Mouse (Mus musculus) hindbrain, embryonic 15.5 days (tissue): ENCODE measurements at regions not wholly inside any gene's neighbourhood (a gene's known extent, or its start where the extent isn't known, plus 50 kb on each side); places are given as distances from the start of the nearest gene placed in this dataset.

ENCODE experiments used
- ATAC-seq: fragments of 200-750 bp; cut with Nextera tagmentation; 2 replicates; pipeline ENCODE4 v1.8.0; 2017; ENCODE audit warnings: low read depth, moderate number of reproducible peaks, moderate TSS enrichment; ENCODE audit not compliant: low FRiP score
- H3K27ac ChIP-seq: fragments of 300-500 bp; sonication (generic); replicated peaks from 2 replicates; pipeline ENCODE4 v1.5.1; 2015; ENCODE audit warnings: mild to moderate bottlenecking, inconsistent platforms
- H3K27me3 ChIP-seq: fragments of 300-500 bp; sonication (generic); 2 replicates; pipeline ENCODE4 v1.6.1; 2015; ENCODE audit warnings: control low read depth, inconsistent platforms
- H3K36me3 ChIP-seq: fragments of 300-500 bp; sonication (generic); 2 replicates; pipeline ENCODE4 v1.6.1; 2015; ENCODE audit warnings: control low read depth, inconsistent platforms
- H3K4me1 ChIP-seq: fragments of 300-500 bp; sonication (generic); replicated peaks from 2 replicates; pipeline ENCODE4 v1.6.1; 2015; ENCODE audit warnings: control low read depth, inconsistent platforms
- H3K4me2 ChIP-seq: fragments of 300-500 bp; sonication (generic); 2 replicates; pipeline ENCODE4 v1.6.1; 2015; ENCODE audit warnings: moderate library complexity, mild to moderate bottlenecking, inconsistent platforms
- H3K4me3 ChIP-seq: fragments of 300-500 bp; sonication (generic); 2 replicates; pipeline ENCODE4 v1.5.1; 2015; ENCODE audit warnings: mild to moderate bottlenecking, inconsistent platforms
- H3K9ac ChIP-seq: fragments of 300-500 bp; sonication (generic); 2 replicates; pipeline ENCODE4 v1.6.1; 2015; ENCODE audit warnings: inconsistent platforms
- H3K9me3 ChIP-seq: fragments of 300-500 bp; sonication (generic); 2 replicates; pipeline ENCODE4 v1.6.1; 2016; ENCODE audit warnings: control low read depth, inconsistent platforms
- WGBS: fragments of 180-500 bp; shearing (Covaris S2); methylation state at CpG from one replicate; pipeline ENCODE4 v1.1.7; 2015; 5-methylcytosine and 5-hydroxymethylcytosine counted together

DNA sequence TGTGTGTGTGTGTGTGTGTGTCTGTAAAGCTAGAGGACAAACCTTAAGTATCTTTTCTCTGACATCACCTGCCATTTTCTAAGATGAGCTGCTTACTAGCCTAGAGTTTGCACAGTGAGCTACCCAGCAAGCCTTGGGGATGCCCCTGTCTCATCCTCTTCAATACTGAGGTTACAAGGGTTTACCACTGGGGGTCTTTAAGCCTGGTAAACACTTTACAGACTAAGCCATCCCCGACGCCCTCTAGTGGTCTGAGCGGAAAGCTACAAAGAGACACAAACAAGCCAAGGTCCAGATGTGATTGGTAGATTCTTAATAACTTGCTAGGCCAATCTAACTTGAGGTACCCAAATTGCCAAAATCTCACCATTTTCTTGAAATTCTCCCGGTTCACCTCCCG is 143.9 kb downstream of the Ptpru start:
- Histone ChIP-seq H3K9ac (no peak overlapping the region), H3K4me2 (no peak overlapping the region), H3K27me3 (no peaks in the 10 kb centered on the region), H3K36me3 (no peaks in the 10 kb centered on the region), H3K4me3 (no peak overlapping the region), H3K9me3 (no peaks in the 10 kb centered on the region), H3K4me1 (no peaks in the 10 kb centered on the region), H3K27ac (no peak overlapping the region)
- WGBS: 6% methylated on average over 5 of the region's 5 CpGs
- no peak for ATAC-seq

DNA sequence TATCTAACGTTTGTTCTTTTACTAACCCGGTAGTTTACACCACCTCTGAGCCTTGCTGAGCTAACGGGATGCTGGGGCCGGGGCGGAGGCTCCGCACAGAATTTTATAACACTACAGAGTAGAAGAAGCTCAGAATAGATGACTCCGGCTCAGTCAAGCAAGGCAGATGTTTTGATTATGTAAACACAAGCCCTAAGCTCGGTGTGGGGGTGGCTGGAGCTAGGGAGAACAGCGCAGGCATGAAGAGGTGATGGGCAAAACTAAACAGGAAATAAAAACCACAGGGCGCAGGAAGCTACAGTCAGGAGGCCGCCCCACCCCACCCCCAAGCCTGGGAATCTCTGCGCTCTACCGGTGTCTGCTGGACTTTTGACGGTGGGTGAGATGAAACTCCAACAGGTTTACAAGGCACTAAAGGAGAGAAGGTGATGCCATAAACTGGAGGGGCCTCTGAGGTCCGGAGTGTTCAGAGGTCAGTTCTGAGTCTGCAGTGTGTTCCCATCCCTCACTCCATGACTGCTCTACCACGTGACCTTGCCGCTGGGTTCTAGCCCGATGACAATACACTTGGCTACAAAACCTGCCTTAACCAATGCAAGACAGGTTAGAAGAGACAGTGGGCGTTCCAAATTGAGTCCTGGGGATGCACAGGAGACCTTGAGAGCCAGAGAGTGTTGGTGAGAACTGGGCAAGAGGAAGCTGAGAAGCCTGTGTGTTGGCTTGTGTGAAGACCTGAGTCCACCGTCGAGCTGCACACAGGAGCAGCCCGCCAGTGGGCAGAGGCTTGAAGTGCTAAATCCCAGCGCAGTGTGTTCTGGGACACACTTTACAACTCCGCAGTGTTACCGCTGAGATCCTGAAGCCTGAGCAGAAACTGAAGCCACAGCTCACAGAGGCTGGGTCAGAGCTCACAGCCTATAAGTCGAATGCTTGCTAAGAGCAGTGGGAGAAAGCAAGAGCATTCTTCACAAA is 141.9 kb downstream of the Ptpru start:
- no peak overlapping the region for H3K9ac ChIP-seq
- WGBS: 77% methylated on average over 26 of the region's 26 CpGs
- no peak for ATAC-seq
- H3K27ac ChIP-seq: no peak overlapping the region
- H3K4me2 ChIP-seq: no peak overlapping the region
- H3K9me3 ChIP-seq: no peaks in the 10 kb centered on the region
- no peaks in the 10 kb centered on the region for H3K4me1 ChIP-seq
- no peak overlapping the region for H3K4me3 ChIP-seq
- H3K36me3 ChIP-seq: no peaks in the 10 kb centered on the region
- H3K27me3 ChIP-seq: no peaks in the 10 kb centered on the region
